Mouse (Mus musculus): ENCODE measurements around the gene Apol10b. TPM values are rescaled to one million over a fixed set of nuclear protein-coding genes. Genes with fewer than 3 reads are reported as not detected.

Gene Apol10b
- polyA plus RNA-seq (2021; fragmentation: Nextera tagmentation) = 0.16 TPM in 1 of 2 replicates, not detected in the other
- long read RNA-seq, experiment 1 = 0 reads
- long read RNA-seq, experiment 2, partial matches to known transcripts = 0 of 1 reads
- long read RNA-seq, experiment 2, other reads (novel, unspliced or antisense) = 1 of 1 reads

GRCm38 (mm10) chr15:77595961-77596360 is at the start of gene Apol10b:
Gene Apol10b (minus strand): TSS chr15:77596125.

DNA sequence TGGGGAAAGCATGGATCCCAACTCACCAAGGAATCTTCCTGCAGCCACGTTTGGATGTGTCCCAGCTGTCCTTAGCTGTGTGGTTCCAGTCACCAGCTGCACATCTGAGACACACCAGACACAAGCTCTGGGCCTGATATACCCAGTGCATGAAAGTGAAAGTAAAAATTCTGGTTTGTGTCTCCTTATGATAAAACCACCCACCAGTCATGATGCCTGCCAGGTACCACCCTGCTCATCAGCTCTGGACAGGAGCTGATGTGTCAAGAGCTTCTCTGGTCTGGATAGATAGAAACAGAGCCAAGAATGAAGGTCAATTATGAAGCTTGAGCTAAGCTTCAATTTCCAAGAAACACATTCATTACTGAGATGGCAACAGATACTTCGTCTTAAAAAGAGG is 47.3 kb upstream of the Apol10b start, which contains the start of gene Apol11b:
Gene Apol11b, minus strand, starts transcription at position 111 of the 400 bp plus-strand sequence.

DNA sequence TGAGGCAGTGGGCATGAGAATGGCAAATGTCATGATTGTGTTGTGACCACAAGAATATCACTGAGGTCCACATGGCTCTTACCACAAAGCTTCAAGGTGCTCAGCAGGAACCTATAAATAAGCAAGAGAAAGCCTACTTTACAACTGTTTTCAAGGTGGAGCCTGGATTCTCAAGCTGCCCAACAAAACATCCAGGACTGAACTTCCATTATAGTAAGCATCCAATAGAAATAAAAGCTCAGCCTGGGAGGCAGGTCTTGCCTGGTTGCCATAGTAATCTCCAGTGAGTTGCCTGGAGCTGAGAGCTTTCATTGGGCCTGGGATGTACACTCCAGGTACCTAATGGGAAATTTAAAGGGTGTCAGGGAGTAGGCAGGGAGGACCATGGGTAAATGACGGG is 3.0 kb upstream of the Apol10b start, which contains the start of gene Gm36245:
Gene Gm36245, plus strand, starts transcription at position 301 of the 400 bp plus-strand sequence.

GRCm38 (mm10) chr15:77561792-77562191 is 34.1 kb downstream of the Apol10b start, which contains the start of gene 1700025B11Rik:
Gene 1700025B11Rik (minus strand): TSS chr15:77561892.

Other genes starting within 250 kb of the Apol10b start
- gene Apol7a, start 197.0 kb downstream of the Apol10b start, polyA plus RNA-seq (2021; fragmentation: Nextera tagmentation) = 0.20 TPM in 1 of 2 replicates, not detected in the other
- gene Apol9a, start 185.0 kb downstream of the Apol10b start, polyA plus RNA-seq (2021; fragmentation: Nextera tagmentation) = 0.11 and 0.43 TPM in 2 replicates
- gene Apol7b, start 148.6 kb downstream of the Apol10b start, polyA plus RNA-seq (2021; fragmentation: Nextera tagmentation) = 0.06 TPM in 1 of 2 replicates, not detected in the other
- gene Apol10a, start 119.1 kb downstream of the Apol10b start, polyA plus RNA-seq (2021; fragmentation: Nextera tagmentation) = not detected in 2 replicates
- not detected in 2 replicates for gene Apol11a, start 87.9 kb downstream of the Apol10b start, polyA plus RNA-seq (2021; fragmentation: Nextera tagmentation)
- gene Apol7c, start 62.8 kb downstream of the Apol10b start, polyA plus RNA-seq (2021; fragmentation: Nextera tagmentation) = not detected in 2 replicates
- not detected in 2 replicates for gene 1700025B11Rik, start 34.2 kb downstream of the Apol10b start, polyA plus RNA-seq (2021; fragmentation: Nextera tagmentation)
- not detected in 2 replicates for gene Gm36245, start 3.1 kb upstream of the Apol10b start, polyA plus RNA-seq (2021; fragmentation: Nextera tagmentation)
- not detected in 2 replicates for gene Apol11b, start 47.2 kb upstream of the Apol10b start, polyA plus RNA-seq (2021; fragmentation: Nextera tagmentation)
- 0.13 TPM in 1 of 2 replicates, not detected in the other for gene Apol7e, start 102.7 kb upstream of the Apol10b start, polyA plus RNA-seq (2021; fragmentation: Nextera tagmentation)
- gene Apol9b, start 132.9 kb upstream of the Apol10b start, polyA plus RNA-seq (2021; fragmentation: Nextera tagmentation) = 0.20 and 0.33 TPM in 2 replicates
- gene Apol8, start 160.9 kb upstream of the Apol10b start, polyA plus RNA-seq (2021; fragmentation: Nextera tagmentation) = 1.3 and 2.1 TPM in 2 replicates
- gene Myh9, start 246.1 kb upstream of the Apol10b start, polyA plus RNA-seq (2021; fragmentation: Nextera tagmentation) = 11.0 and 12.9 TPM in 2 replicates